Mouse (Mus musculus): Measurements from ENCODE around the gene Ccdc40. TPM values are rescaled to one million over a fixed set of nuclear protein-coding genes. Genes with fewer than 3 reads are reported as not detected.
A peak's percentile ranks its signal among the peaks of the same experiment; 100 is the strongest.

Ccdc40 gene
- polyA plus RNA-seq, 1 experiment from 2014 or later: 6.1 TPM

- H3K4me1 ChIP-seq (ENCODE audit: insufficient read depth, low read depth, low read length): peaks cover 34% of the 10 kb centered on the region
- no peak overlapping the region for H3K9ac ChIP-seq (replicated peaks; ENCODE audit: low read depth)
- H3K36me3 ChIP-seq (ENCODE audit: insufficient read depth, low read length): no peaks in the 10 kb centered on the region
- 33% methylated on average over 17 of the region's 17 CpGs for WGBS
- no peak for ATAC-seq
- H3K27ac ChIP-seq (ENCODE audit: low read length): no peak overlapping the region
- H3K27me3 ChIP-seq (replicated peaks; ENCODE audit: insufficient read depth, low read length): no peaks in the 10 kb centered on the region
- H3K4me3 ChIP-seq (ENCODE audit: low read depth, low read length): no peak overlapping the region
- no peak for TF ChIP-seq EP300 (IDR thresholded peaks at IDR 0.05)
- H3K4me2 ChIP-seq (replicated peaks; ENCODE audit: low read depth, low read length): no peak overlapping the region
- no peaks in the 10 kb centered on the region for H3K9me3 ChIP-seq (ENCODE audit: low read length)
- no peak for DNase-seq (ENCODE audit: low spot score)
Observed at GRCm38 (mm10) chr11:119219816-119220465, 8.4 kb upstream of the Ccdc40 start.

DNA sequence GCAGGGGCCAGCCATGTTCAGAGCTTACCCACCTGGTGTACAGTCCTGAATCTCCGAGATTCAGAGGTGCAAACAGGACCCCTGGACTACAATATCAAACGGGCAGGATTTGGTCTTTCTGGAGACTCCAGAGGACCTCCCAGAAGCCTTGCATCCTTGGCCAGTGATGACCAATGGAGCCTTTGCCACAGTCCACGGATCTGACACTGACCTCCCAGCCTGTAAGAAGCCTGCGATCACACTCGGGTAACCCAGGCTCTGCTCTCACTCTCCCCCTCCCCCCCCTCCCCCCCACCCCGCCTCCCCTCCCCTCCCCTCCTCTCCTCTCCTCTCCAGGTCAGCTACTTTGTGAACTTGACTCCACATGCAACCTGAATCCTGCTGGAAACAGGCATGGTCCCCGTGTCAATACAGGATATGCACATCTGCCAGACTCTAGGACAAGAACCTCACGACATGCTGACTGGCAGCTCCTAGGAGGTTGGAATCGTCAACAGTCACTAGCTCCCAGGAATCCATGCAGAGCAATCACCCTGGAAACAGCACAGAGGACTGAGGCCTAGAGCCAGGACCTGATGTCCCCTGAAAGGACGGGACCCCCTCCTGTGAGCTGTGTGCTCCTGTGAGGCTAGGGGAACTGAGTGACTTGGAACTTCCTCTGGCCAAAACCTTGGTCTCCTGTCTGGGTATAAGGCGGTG, 6.4 kb upstream of the Ccdc40 start:
- Histone ChIP-seq H3K9ac (replicated peaks; ENCODE audit: low read depth) (no peak overlapping the region), H3K4me3 (ENCODE audit: low read depth, low read length) (no peak overlapping the region), H3K27me3 (replicated peaks; ENCODE audit: insufficient read depth, low read length) (no peaks in the 10 kb centered on the region), H3K27ac (ENCODE audit: low read length) (no peak overlapping the region), H3K36me3 (ENCODE audit: insufficient read depth, low read length) (no peaks in the 10 kb centered on the region), H3K4me2 (replicated peaks; ENCODE audit: low read depth, low read length) (no peak overlapping the region), H3K4me1 (ENCODE audit: insufficient read depth, low read depth, low read length) (peaks cover 30% of the 10 kb centered on the region), H3K9me3 (ENCODE audit: low read length) (no peaks in the 10 kb centered on the region)
- TF ChIP-seq CTCF (IDR thresholded peaks at IDR 0.05): no peak
- TF ChIP-seq EP300 (IDR thresholded peaks at IDR 0.05): no peak
- DNase-seq (ENCODE audit: low spot score): no peak
- 47% methylated on average over 10 of the region's 11 CpGs for WGBS
- ATAC-seq: no peak

DNA sequence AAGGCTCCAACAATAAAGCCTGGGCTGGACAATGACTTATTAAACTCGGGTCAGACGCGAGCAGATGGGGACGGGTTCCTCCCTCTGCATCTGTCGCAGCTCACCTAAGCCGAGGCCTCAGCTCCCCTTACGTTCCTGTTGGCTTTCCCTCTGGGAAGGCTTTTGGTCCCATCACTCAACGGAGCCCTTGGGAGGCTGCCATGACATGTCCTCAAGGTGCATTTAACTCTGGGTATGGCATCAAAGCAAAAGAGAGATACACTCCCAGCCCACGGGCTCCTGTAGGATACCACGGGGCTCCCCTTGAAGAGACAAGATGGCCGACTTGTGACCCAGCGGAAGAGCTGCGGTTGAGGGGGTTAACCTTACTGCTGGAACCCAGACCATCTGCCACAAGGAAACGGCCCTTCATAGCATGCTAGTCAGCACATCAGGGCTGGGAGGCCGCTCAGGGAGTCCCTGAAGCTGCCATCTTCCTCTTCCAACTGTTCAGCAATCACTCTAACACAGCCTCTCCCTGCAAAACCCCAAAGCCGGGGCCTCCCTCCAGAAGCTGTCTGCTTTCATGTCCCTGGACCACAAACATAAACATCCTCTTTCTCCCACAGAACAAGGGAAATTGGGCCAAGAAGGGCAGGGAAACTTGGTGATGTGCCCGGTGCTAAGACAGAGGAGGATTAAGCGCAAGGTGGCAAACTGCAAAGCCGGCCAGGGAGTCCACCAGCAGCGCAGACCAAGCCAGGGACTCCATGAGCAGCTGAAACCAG, 5.1 kb upstream of the Ccdc40 start:
- Histone ChIP-seq H3K9ac (replicated peaks; ENCODE audit: low read depth) (no peak overlapping the region), H3K27ac (ENCODE audit: low read length) (peak overlapping the region; percentile 64), H3K4me1 (ENCODE audit: insufficient read depth, low read depth, low read length) (peaks cover 32% of the 10 kb centered on the region), H3K9me3 (ENCODE audit: low read length) (no peaks in the 10 kb centered on the region), H3K27me3 (replicated peaks; ENCODE audit: insufficient read depth, low read length) (no peaks in the 10 kb centered on the region), H3K4me3 (ENCODE audit: low read depth, low read length) (no peak overlapping the region), H3K4me2 (replicated peaks; ENCODE audit: low read depth, low read length) (no peak overlapping the region), H3K36me3 (ENCODE audit: insufficient read depth, low read length) (no peaks in the 10 kb centered on the region)
- ATAC-seq (peak; percentile 47), DNase-seq (ENCODE audit: low spot score) (peak; percentile 86)
- 61% methylated on average over 20 of the region's 20 CpGs for WGBS
- TF ChIP-seq EP300 (IDR thresholded peaks at IDR 0.05): no peak
- TF ChIP-seq CTCF (IDR thresholded peaks at IDR 0.05): no peak

- Histone ChIP-seq H3K27me3 (replicated peaks; ENCODE audit: insufficient read depth, low read length) (no peaks in the 10 kb centered on the region), H3K9me3 (ENCODE audit: low read length) (no peaks in the 10 kb centered on the region), H3K27ac (ENCODE audit: low read length) (no peak overlapping the region), H3K9ac (replicated peaks; ENCODE audit: low read depth) (no peak overlapping the region), H3K36me3 (ENCODE audit: insufficient read depth, low read length) (no peaks in the 10 kb centered on the region), H3K4me1 (ENCODE audit: insufficient read depth, low read depth, low read length) (peaks cover 28% of the 10 kb centered on the region), H3K4me2 (replicated peaks; ENCODE audit: low read depth, low read length) (no peak overlapping the region), H3K4me3 (ENCODE audit: low read depth, low read length) (no peak overlapping the region)
- TF ChIP-seq CTCF (IDR thresholded peaks at IDR 0.05): no peak
- no peak for TF ChIP-seq EP300 (IDR thresholded peaks at IDR 0.05)
- ATAC-seq (no peak), DNase-seq (ENCODE audit: low spot score) (no peak)
- WGBS: 91% methylated on average over 6 of the region's 6 CpGs
Observed at GRCm38 (mm10) chr11:119224926-119225325, 3.4 kb upstream of the Ccdc40 start.

- Histone ChIP-seq H3K27ac (ENCODE audit: low read length) (no peak overlapping the region), H3K4me1 (ENCODE audit: insufficient read depth, low read depth, low read length) (peaks cover 21% of the 10 kb centered on the region; the same call in 1 of the 2 replicates), H3K36me3 (ENCODE audit: insufficient read depth, low read length) (no peaks in the 10 kb centered on the region), H3K9me3 (ENCODE audit: low read length) (no peaks in the 10 kb centered on the region), H3K9ac (replicated peaks; ENCODE audit: low read depth) (no peak overlapping the region), H3K4me2 (replicated peaks; ENCODE audit: low read depth, low read length) (no peak overlapping the region), H3K4me3 (ENCODE audit: low read depth, low read length) (no peak overlapping the region), H3K27me3 (replicated peaks; ENCODE audit: insufficient read depth, low read length) (no peaks in the 10 kb centered on the region)
- DNase-seq (ENCODE audit: low spot score): no peak
- no peak for ATAC-seq
- TF ChIP-seq EP300 (IDR thresholded peaks at IDR 0.05) (no peak), CTCF (IDR thresholded peaks at IDR 0.05) (no peak)
- 74% methylated on average over 9 of the region's 9 CpGs for WGBS
Observed at GRCm38 (mm10) chr11:119225634-119226033, 2.7 kb upstream of the Ccdc40 start.

DNA sequence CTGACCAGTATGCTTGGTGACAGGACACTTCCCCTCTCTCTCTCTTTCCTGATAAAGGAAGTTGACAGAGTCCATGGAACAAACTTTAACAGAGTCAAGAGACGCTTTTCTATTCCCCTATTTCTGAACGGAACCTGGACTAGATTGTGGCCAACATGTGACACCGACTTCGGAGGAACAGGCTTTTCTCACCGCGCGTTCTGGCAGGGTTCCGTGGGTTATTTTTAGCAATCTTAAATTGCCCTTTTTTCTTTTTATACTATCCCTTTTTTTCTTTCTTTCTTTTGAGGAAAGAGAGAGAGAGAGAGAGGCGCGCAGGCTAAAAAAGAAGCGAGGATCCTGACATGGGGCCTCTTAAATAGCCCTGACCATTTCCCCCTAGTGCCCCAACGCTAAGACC, 781 bp upstream of the Ccdc40 start:
- no peaks in the 10 kb centered on the region for H3K36me3 ChIP-seq (ENCODE audit: insufficient read depth, low read length)
- H3K4me1 ChIP-seq (ENCODE audit: insufficient read depth, low read depth, low read length): peaks cover 21% of the 10 kb centered on the region; the same call in 1 of the 2 replicates
- no peaks in the 10 kb centered on the region for H3K27me3 ChIP-seq (replicated peaks; ENCODE audit: insufficient read depth, low read length)
- peak overlapping the region; percentile 72 for H3K4me3 ChIP-seq (ENCODE audit: low read depth, low read length)
- ATAC-seq (no peak), DNase-seq (ENCODE audit: low spot score) (peak; percentile 35)
- H3K9me3 ChIP-seq (ENCODE audit: low read length): no peaks in the 10 kb centered on the region
- H3K4me2 ChIP-seq (replicated peaks; ENCODE audit: low read depth, low read length): peak overlapping the region; percentile 92
- no peak overlapping the region for H3K27ac ChIP-seq (ENCODE audit: low read length)
- 0% methylated on average over 12 of the region's 12 CpGs for WGBS
- H3K9ac ChIP-seq (replicated peaks; ENCODE audit: low read depth): peak overlapping the region; percentile 72
- TF ChIP-seq EP300 (IDR thresholded peaks at IDR 0.05): no peak
- no peak for TF ChIP-seq CTCF (IDR thresholded peaks at IDR 0.05)
